17 mouse cellular contexts compared by ENCODE assay signal in the genomic region with DNA sequence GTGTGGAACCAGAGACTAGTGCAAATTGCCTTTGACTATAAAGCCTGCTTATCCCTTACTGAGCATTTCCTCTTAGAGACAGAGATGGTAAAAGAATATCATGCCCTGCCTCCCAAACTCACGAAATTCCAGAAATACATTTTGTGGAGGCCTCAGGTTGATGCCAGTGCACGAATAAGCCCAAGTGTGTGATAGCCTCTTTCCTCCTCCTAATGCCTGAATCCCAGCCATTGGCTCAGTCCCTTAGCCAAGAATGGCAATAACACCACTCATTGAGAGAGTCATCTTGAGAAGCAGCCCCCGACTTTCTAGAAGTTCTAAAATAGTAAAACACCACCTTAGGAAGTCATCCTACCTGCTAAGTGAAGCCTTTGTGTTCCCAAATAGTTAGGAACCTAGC.
"Had no signal": no experiment of that assay in that cellular context is flagged by ENCODE, and none has a peak within 500 bp of the region (broad histone marks: within the 10 kb centered on the region; RNA-seq: fewer than 3 reads in every experiment).

No protein-coding gene starts in this region.

- H3K27me3 ChIP-seq: neural tube, embryonic 12.5 days; neural tube, embryonic 13.5 days; neural tube, embryonic 15.5 days; stomach, embryonic 15.5 days had no signal

- H3K9ac ChIP-seq: neural tube, embryonic 12.5 days; neural tube, embryonic 13.5 days; neural tube, embryonic 15.5 days; stomach, embryonic 15.5 days had no signal

- H3K4me1 ChIP-seq: neural tube, embryonic 12.5 days; neural tube, embryonic 13.5 days; neural tube, embryonic 15.5 days; stomach, embryonic 15.5 days had no signal

- H3K9me3 ChIP-seq: neural tube, embryonic 12.5 days; neural tube, embryonic 13.5 days; neural tube, embryonic 15.5 days; stomach, embryonic 15.5 days had no signal

- H3K4me2 ChIP-seq: neural tube, embryonic 12.5 days; neural tube, embryonic 13.5 days; neural tube, embryonic 15.5 days; stomach, embryonic 15.5 days had no signal

- H3K27ac ChIP-seq: neural tube, embryonic 12.5 days; neural tube, embryonic 13.5 days; neural tube, embryonic 15.5 days; stomach, embryonic 15.5 days; stomach, postnatal 0 days had no signal

- H3K36me3 ChIP-seq: neural tube, embryonic 12.5 days; neural tube, embryonic 13.5 days; neural tube, embryonic 15.5 days; stomach, embryonic 15.5 days had no signal

- DNase-seq: retina, postnatal 1 day; right cerebral cortex, adult 18-20 months; right cerebral cortex, postnatal 14 days; right cerebral cortex, postnatal 25 days; right cerebral cortex, postnatal 4 days; spleen, adult 18-20 months; thymus, adult 18-20 months; thymus, adult 2 months; thymus, postnatal 14 days; thymus, postnatal 25 days; thymus, postnatal 36 days; thymus, postnatal 4 days had no signal

- H3K4me3 ChIP-seq: neural tube, embryonic 12.5 days; neural tube, embryonic 13.5 days; neural tube, embryonic 15.5 days; stomach, embryonic 15.5 days had no signal
